Mouse (Mus musculus): Measurements from ENCODE around the gene Fam110a.

DNA sequence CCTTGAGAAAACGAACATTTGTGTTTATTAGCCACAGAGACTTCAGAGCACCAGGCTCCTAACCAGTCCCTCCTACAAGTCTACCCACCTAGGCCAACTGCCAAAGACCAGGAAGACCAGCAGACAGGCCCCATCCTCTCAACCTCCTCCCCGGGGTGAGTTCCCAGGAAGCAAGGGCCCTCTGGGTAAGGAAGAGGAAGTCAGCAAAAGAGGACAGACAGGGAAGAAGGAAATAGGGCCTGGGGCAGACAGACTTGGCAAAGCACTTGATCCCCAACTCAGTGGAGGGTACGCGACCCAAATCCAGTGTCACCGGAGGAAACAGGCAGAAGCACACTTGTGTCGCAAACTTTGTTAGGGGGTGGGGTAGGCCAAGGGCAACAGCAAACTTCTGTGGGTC lies 10.6 kb downstream of the Fam110a start:
- TF ChIP-seq CTCF (conservative IDR thresholded peaks at IDR 0.05; ENCODE audit: insufficient read depth, insufficient read length, low read depth, low read length) = no peak
- TF ChIP-seq POLR2A (IDR thresholded peaks at IDR 0.05; ENCODE audit: low read depth, low read length) = no peak
